Mouse (Mus musculus): Measurements from ENCODE around the gene Sema4d. TPM values are rescaled to one million over a fixed set of nuclear protein-coding genes. Genes with fewer than 3 reads are reported as not detected.

The Sema4d gene
- polyA plus RNA-seq, 1 experiment from 2014 or later: 6.7 TPM

GRCm38 (mm10) chr13:51752346-51753167, 41.0 kb downstream of the Sema4d start:
- TF ChIP-seq CTCF (IDR thresholded peaks at IDR 0.05; ENCODE audit: low read depth) (no peak), EP300 (optimal IDR thresholded peaks at IDR 0.05) (no peak)
- DNase-seq (ENCODE audit: low spot score) (no peak), ATAC-seq (ENCODE audit: low FRiP score, low TSS enrichment) (no peak)
- Histone ChIP-seq H3K9me3 (ENCODE audit: control insufficient read depth, low read length) (no peaks in the 10 kb centered on the region), H3K27ac (replicated peaks) (peak overlapping the region; percentile 35), H3K36me3 (ENCODE audit: control insufficient read depth, insufficient read depth, low read length) (no peaks in the 10 kb centered on the region), H3K4me1 (replicated peaks; ENCODE audit: control insufficient read depth, insufficient read depth) (peaks cover 9% of the 10 kb centered on the region; the same call in 1 of the 2 replicates), H3K4me2 (replicated peaks; ENCODE audit: low read depth) (no peak overlapping the region), H3K9ac (ENCODE audit: low read length) (0 out of 2 replicates have a peak overlapping the region, but pooled peaks have one; percentile 8), H3K4me3 (ENCODE audit: low read depth, low read length) (no peak overlapping the region), H3K27me3 (ENCODE audit: control insufficient read depth, insufficient read depth, low read length) (no peaks in the 10 kb centered on the region)
- WGBS: 62% methylated on average over 15 of the region's 15 CpGs

GRCm38 (mm10) chr13:51749578-51750345, 43.8 kb downstream of the Sema4d start:
- 60% methylated on average over 14 of the region's 14 CpGs for WGBS
- peaks cover 6% of the 10 kb centered on the region; the same call in 1 of the 2 replicates for H3K4me1 ChIP-seq (replicated peaks; ENCODE audit: control insufficient read depth, insufficient read depth)
- no peak overlapping the region for H3K9ac ChIP-seq (ENCODE audit: low read length)
- DNase-seq (ENCODE audit: low spot score): no peak
- no peaks in the 10 kb centered on the region for H3K9me3 ChIP-seq (ENCODE audit: control insufficient read depth, low read length)
- TF ChIP-seq CTCF (IDR thresholded peaks at IDR 0.05; ENCODE audit: low read depth) (no peak), EP300 (optimal IDR thresholded peaks at IDR 0.05) (no peak)
- no peak overlapping the region for H3K27ac ChIP-seq (replicated peaks)
- H3K4me3 ChIP-seq (ENCODE audit: low read depth, low read length): no peak overlapping the region
- H3K27me3 ChIP-seq (ENCODE audit: control insufficient read depth, insufficient read depth, low read length): no peaks in the 10 kb centered on the region
- no peak overlapping the region for H3K4me2 ChIP-seq (replicated peaks; ENCODE audit: low read depth)
- no peak for ATAC-seq (ENCODE audit: low FRiP score, low TSS enrichment)
- H3K36me3 ChIP-seq (ENCODE audit: control insufficient read depth, insufficient read depth, low read length): no peaks in the 10 kb centered on the region

- DNase-seq (ENCODE audit: low spot score): peak; percentile 63
- peaks cover 4% of the 10 kb centered on the region; the same call in 1 of the 2 replicates for H3K4me1 ChIP-seq (replicated peaks; ENCODE audit: control insufficient read depth, insufficient read depth)
- H3K4me2 ChIP-seq (replicated peaks; ENCODE audit: low read depth): no peak overlapping the region
- 37% methylated on average over 12 of the region's 12 CpGs for WGBS
- TF ChIP-seq EP300 (optimal IDR thresholded peaks at IDR 0.05): no peak
- no peak for TF ChIP-seq CTCF (IDR thresholded peaks at IDR 0.05; ENCODE audit: low read depth)
- peak overlapping the region; percentile 45; the same call in 1 of the 2 replicates for H3K27ac ChIP-seq (replicated peaks)
- no peak overlapping the region for H3K9ac ChIP-seq (ENCODE audit: low read length)
- no peaks in the 10 kb centered on the region for H3K36me3 ChIP-seq (ENCODE audit: control insufficient read depth, insufficient read depth, low read length)
- no peaks in the 10 kb centered on the region for H3K9me3 ChIP-seq (ENCODE audit: control insufficient read depth, low read length)
- no peak overlapping the region for H3K4me3 ChIP-seq (ENCODE audit: low read depth, low read length)
- ATAC-seq (ENCODE audit: low FRiP score, low TSS enrichment): peak; percentile 74
- no peaks in the 10 kb centered on the region for H3K27me3 ChIP-seq (ENCODE audit: control insufficient read depth, insufficient read depth, low read length)
Measured at GRCm38 (mm10) chr13:51748009-51748552, 45.5 kb downstream of the Sema4d start.

- ATAC-seq (ENCODE audit: low FRiP score, low TSS enrichment): no peak
- TF ChIP-seq CTCF (IDR thresholded peaks at IDR 0.05; ENCODE audit: low read depth) (no peak), EP300 (optimal IDR thresholded peaks at IDR 0.05) (no peak)
- 90% methylated on average over 7 of the region's 7 CpGs for whole genome bisulfite sequencing
Measured at GRCm38 (mm10) chr13:51747069-51747468, 46.5 kb downstream of the Sema4d start.

GRCm38 (mm10) chr13:51745862-51746261, 47.7 kb downstream of the Sema4d start:
- no peak overlapping the region for H3K27ac ChIP-seq (replicated peaks)
- H3K36me3 ChIP-seq (ENCODE audit: control insufficient read depth, insufficient read depth, low read length): no peaks in the 10 kb centered on the region
- H3K4me3 ChIP-seq (ENCODE audit: low read depth, low read length): no peak overlapping the region
- TF ChIP-seq CTCF (IDR thresholded peaks at IDR 0.05; ENCODE audit: low read depth): no peak
- no peak for TF ChIP-seq EP300 (optimal IDR thresholded peaks at IDR 0.05)
- 34% methylated on average over 5 of the region's 5 CpGs for whole genome bisulfite sequencing
- H3K4me1 ChIP-seq (replicated peaks; ENCODE audit: control insufficient read depth, insufficient read depth): peaks cover 4% of the 10 kb centered on the region; the same call in 1 of the 2 replicates
- no peaks in the 10 kb centered on the region for H3K27me3 ChIP-seq (ENCODE audit: control insufficient read depth, insufficient read depth, low read length)
- no peaks in the 10 kb centered on the region for H3K9me3 ChIP-seq (ENCODE audit: control insufficient read depth, low read length)
- no peak for ATAC-seq (ENCODE audit: low FRiP score, low TSS enrichment)
- H3K9ac ChIP-seq (ENCODE audit: low read length): no peak overlapping the region
- DNase-seq (ENCODE audit: low spot score): no peak
- no peak overlapping the region for H3K4me2 ChIP-seq (replicated peaks; ENCODE audit: low read depth)

More at GRCm38 (mm10) chr13:51747069-51747468, 46.5 kb downstream of the Sema4d start:
- no peak overlapping the region for H3K9ac ChIP-seq (ENCODE audit: low read length)
- H3K36me3 ChIP-seq (ENCODE audit: control insufficient read depth, insufficient read depth, low read length): no peaks in the 10 kb centered on the region
- no peak overlapping the region for H3K4me3 ChIP-seq (ENCODE audit: low read depth, low read length)
- H3K27me3 ChIP-seq (ENCODE audit: control insufficient read depth, insufficient read depth, low read length): no peaks in the 10 kb centered on the region
- H3K4me1 ChIP-seq (replicated peaks; ENCODE audit: control insufficient read depth, insufficient read depth): peaks cover 4% of the 10 kb centered on the region; the same call in 1 of the 2 replicates
- H3K4me2 ChIP-seq (replicated peaks; ENCODE audit: low read depth): no peak overlapping the region
- no peaks in the 10 kb centered on the region for H3K9me3 ChIP-seq (ENCODE audit: control insufficient read depth, low read length)
- no peak for DNase-seq (ENCODE audit: low spot score)
- H3K27ac ChIP-seq (replicated peaks): no peak overlapping the region
